Mouse (Mus musculus) spleen, embryonic (tissue): ENCODE data around the gene Nfic.

Experiments used
- CTCF ChIA-PET: fragments of 350-600 bp; sonication (Branson Sonifier 250); formaldehyde crosslinking; loops from one replicate; lab custom pipeline; 2022; lab: Charles Lee

Nfic gene

DNA sequence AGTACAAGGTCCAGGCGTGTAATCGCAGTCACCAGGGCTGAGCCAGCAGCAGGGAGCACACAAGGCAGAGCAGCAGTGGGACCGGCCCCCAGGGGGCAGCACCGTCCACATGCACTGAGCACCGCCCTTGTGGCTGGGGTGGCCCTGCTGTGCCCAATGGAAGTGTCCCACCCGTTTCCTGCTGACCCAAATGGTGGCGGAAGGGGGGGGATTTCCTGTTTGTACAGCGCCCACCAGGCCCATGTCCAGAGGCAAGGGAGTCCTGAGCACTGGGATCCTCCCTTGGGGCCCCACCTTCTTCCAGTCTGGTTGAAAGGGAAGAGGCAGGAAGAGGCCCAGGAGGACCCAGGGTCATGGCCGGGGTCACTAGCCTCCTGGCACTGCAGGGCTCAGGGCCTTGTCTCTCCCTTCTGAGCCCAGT is 46.6 kb downstream of the Nfic start:
- CTCF ChIA-PET: interaction anchor here (0.6 kb wide), 1 partner anchor 13 kb away, joined by 3 read pairs; no protein-coding TSS in a partner anchor

DNA sequence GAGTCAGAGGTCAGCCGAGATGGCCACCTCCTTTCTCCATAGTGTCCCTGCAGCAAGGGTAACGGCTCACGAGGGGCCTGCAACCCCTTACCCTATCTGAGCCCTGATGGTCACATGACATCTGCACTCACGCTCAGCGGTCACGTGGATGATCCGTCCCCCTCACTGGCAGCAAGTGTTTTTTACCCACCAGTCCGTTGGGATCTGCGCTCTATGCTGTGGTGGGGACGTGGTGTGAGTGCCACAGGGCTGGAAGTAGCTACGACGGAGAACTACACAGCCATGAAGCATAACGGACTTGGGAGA is 47.1 kb downstream of the Nfic start:
- CTCF ChIA-PET: no interaction called here

- CTCF ChIA-PET: interaction anchor here (0.5 to 0.7 kb wide), 2 partner anchors 12 to 661 kb away, joined by 3 read pairs; no protein-coding TSS in a partner anchor
These were observed 47.7 kb downstream of the Nfic start for GRCm38 (mm10) chr10:81407539-81408423.

DNA sequence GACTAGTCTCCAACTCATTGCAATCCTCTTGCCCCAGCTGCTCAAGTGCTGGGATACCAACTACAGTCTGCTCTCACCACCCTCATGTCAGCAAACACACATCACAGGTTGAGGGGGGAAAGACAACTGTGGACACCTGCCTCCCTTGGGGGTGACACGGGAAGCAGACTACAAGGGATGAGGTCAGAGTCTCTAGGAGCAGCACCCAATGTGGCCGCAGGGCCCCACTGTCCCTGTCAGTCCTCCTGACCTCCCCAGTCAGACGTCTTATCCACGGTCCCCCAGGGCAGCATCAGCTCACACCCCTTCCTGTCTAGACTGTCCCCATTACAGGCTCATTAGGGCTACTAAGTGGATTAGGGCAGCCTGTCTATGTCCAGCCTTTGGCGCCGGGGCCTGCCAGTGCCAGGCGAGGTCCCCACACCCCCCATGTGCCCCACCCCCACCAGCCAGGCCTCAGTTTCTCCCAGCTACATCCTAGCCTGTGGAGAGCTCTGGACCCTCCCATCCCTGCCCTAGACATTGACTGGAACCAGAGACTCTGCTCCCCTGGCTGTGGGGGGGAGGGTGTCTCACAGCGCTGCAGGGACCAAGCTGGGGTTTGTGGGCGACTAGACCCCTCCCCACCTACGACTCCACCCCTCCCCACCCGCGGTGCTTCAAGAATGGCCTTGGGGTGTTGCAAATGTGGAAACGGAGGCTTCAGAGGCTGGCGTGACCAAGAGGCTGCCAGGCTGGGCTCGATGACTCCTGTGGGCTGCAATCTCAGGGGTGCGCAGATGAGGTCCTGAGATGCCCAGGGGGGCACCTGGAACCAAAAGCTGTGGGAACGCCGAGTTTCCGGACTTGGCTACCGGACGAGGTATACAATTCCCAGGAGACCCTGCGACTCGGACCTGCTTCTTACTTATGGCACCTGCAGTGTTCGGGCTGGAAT is 48.7 kb downstream of the Nfic start:
- CTCF ChIA-PET: interaction anchor here (0.6 to 0.7 kb wide), 2 partner anchors 11 to 938 kb away, joined by 3 read pairs; no protein-coding TSS in a partner anchor

DNA sequence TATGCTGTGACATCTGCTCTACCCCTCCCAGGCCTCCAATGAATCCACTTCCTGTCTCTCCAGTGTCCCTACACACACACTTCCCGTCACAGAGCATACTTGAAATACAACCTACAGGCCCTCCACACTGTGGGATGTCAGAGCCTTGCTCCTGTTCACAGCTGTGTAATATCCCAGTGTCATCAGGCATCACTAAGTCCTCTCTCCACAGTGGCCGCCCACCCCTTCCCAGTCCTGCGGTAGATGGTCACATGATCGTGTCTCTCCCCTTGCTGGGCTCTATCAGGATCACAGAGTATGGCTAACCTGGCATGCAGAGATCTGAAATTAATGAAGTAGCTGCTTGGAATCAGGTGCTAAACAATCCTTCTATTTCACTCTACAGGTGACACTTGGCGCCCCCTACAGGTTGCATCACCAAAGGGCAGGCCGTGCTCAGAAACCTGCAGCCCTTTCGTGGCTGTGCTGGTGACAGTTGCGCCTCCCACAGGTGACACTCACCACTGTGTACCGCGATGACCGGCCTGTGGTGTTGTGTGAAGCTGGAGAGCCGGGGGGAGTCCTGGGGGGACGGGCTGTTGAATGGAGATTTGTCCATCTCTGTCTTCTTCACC is 49.7 kb downstream of the Nfic start:
- CTCF ChIA-PET: interaction anchor here (0.8 to 1.3 kb wide), 2 partner anchors 10 to 116 kb away, joined by 4 to 22 read pairs; no protein-coding TSS in a partner anchor

- CTCF ChIA-PET: interaction anchor here (0.6 to 1.3 kb wide), 5 partner anchors 9 to 115 kb away, joined by 3 to 22 read pairs (median 4); no protein-coding TSS in a partner anchor
These were observed 50.7 kb downstream of the Nfic start for GRCm38 (mm10) chr10:81404720-81405119.

- CTCF ChIA-PET: interaction anchor here (0.9 kb wide), 1 partner anchor 21 kb away, joined by 4 read pairs; no protein-coding TSS in a partner anchor
These were observed 51.4 kb downstream of the Nfic start for GRCm38 (mm10) chr10:81404082-81404481.

GRCm38 (mm10) chr10:81403511-81403910 is 51.9 kb downstream of the Nfic start:
- CTCF ChIA-PET: no interaction called here

DNA sequence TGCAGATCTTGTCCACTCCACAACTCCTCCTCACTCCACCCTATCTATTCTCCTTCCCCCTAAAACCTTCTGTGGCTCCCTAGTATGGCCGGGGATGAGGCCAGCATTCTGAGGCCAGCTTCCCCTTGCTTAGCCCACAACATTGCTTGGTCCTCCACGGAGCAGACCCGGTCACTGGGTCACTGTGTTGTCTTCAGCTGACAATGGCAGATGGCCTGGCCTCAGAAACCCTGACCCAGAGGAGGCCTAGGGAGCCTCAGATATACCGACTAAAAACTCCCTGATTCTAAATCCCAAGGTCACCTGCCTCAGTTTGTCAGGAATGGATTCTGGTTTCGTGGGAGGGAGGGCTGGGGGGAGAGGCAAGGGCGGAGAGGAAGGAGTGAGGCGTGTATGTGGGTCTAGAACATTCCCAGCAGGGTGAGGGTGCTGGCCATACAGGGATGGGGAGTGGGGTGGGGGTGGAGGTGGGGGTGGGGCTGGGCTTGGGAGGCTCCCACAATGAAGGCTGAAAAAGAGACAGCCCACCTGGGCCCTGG is 53.1 kb downstream of the Nfic start:
- CTCF ChIA-PET: interaction anchor here (0.6 to 1.2 kb wide), 2 partner anchors 10 to 56 kb away, joined by 3 to 6 read pairs; no protein-coding TSS in a partner anchor

GRCm38 (mm10) chr10:81401521-81402226 is 53.8 kb downstream of the Nfic start:
- CTCF ChIA-PET: interaction anchor here (0.6 to 1.2 kb wide), 2 partner anchors 10 to 56 kb away, joined by 3 to 6 read pairs; no protein-coding TSS in a partner anchor

- CTCF ChIA-PET: interaction anchor here (1.2 kb wide), 1 partner anchor 11 kb away, joined by 3 read pairs; no protein-coding TSS in a partner anchor
These were observed 54.3 kb downstream of the Nfic start for GRCm38 (mm10) chr10:81401205-81401520.

GRCm38 (mm10) chr10:81400371-81401204 is 54.8 kb downstream of the Nfic start:
- CTCF ChIA-PET: no interaction called here

- CTCF ChIA-PET: no interaction called here
These were observed 55.6 kb downstream of the Nfic start for GRCm38 (mm10) chr10:81399798-81400308.

GRCm38 (mm10) chr10:81399296-81399695 is 56.1 kb downstream of the Nfic start:
- CTCF ChIA-PET: no interaction called here

DNA sequence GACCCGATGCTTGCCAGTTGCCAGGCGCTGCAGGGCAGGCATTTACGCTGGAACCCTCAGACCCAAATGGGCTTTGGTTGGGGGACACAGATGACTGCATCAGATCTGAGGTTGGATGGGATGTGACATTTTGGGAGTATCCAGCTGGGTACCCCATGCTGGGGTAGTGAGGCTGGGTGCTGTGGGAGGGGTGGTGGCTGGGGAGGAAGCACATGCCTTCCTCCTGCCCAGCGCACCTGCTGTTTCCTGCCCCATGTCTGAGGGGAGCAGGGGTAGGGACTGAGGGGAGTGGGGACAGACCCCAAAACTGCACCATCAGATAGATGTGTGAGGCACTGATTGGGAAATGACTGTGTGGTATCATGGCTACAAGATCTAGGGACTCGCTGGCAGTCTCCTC is 58.7 kb downstream of the Nfic start:
- CTCF ChIA-PET: no interaction called here

DNA sequence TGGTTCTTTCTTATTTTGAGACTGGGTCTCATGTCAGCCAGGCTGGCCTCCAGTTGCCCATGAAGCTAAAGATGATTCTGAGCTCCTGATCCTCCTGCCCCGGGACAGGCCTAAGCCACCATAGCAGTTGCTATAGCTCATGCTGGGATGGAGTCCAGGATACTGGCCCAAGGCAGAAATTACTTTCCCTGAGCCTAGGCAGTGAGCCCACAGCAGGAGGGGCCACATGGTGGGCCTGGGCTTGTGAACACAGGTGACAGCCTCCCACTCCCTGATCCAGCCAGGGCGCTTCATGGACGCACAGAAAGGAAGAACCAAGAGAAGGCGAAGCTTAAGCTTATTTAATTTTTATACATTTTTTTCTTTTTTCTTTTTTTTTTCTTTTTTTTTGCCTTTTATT is 59.6 kb downstream of the Nfic start:
- CTCF ChIA-PET: interaction anchor here (0.9 to 1.3 kb wide), 4 partner anchors 10 to 56 kb away, joined by 3 to 22 read pairs (median 4); no protein-coding TSS in a partner anchor

- CTCF ChIA-PET: interaction anchor here (1.1 to 1.7 kb wide), 4 partner anchors 10 to 57 kb away, joined by 3 to 22 read pairs (median 4); partner anchors contain the start of genes Dohh and Gm48551
These were observed 60.3 kb downstream of the Nfic start for GRCm38 (mm10) chr10:81395127-81395526.

DNA sequence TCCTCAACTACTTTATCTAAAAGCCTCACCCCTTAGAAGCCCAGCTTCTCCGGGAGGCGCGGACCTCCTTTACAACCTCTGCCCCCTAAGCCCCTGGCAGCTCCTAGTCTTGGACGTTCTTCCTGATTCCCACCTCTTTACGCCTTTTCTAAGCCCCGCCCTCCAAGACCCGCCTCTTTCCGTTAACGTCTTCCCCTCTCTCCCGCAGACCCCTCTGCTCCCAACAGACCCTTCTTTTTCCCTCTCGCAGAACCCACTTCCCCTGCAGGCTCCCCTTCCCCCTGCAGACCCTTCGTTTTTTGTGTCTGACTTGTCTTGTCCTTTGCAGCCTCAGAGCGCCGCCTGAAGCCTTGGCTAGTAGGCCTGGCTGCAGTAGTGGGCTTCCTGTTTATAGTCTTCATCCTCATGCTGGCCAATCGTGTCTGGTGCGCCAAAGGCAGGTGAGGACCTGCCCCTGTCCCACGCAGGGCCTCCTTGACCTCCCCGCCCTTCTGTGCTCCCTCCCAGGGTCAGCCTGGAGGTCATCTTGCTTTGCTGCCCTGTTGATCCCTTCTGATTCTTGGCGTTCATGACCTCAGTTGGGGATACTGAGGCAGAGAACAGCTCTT is 61.9 kb downstream of the Nfic start:
- CTCF ChIA-PET: interaction anchor here (0.6 to 1.7 kb wide), 3 partner anchors 9 to 461 kb away, joined by 3 to 5 read pairs (median 3); partner anchors contain the start of genes Dohh and Gm48551
